In genomic region chr3:26970529-26970928, GRCm38 (mm10) we compare ENCODE assay signal across 12 mouse cellular contexts.
"Had no signal": no experiment of that assay in that cellular context is flagged by ENCODE, and none has a peak within 500 bp of the region (broad histone marks: within the 10 kb centered on the region; RNA-seq: fewer than 3 reads in every experiment).

No protein-coding gene starts in this region.

- H3K4me2 ChIP-seq: liver, embryonic 11.5 days; liver, embryonic 15.5 days; midbrain, embryonic 15.5 days; stomach, embryonic 15.5 days had no signal

- DNase-seq: lung, adult 2 months; lung, postnatal 4 days; right cerebral cortex, postnatal 14 days; thymus, adult 2 months; thymus, postnatal 36 days had no signal

- H3K36me3 ChIP-seq: limb, embryonic 10.5 days; liver, embryonic 15.5 days; midbrain, embryonic 10.5 days; midbrain, embryonic 15.5 days; stomach, embryonic 15.5 days had no signal

- H3K4me1 ChIP-seq: limb, embryonic 10.5 days; liver, embryonic 15.5 days; midbrain, embryonic 15.5 days; stomach, embryonic 15.5 days had no signal

- H3K27me3 ChIP-seq: liver, embryonic 15.5 days; midbrain, embryonic 15.5 days; stomach, embryonic 15.5 days had no signal

- H3K27ac ChIP-seq: limb, embryonic 10.5 days; liver, embryonic 15.5 days; midbrain, embryonic 10.5 days; midbrain, embryonic 15.5 days; stomach, embryonic 15.5 days had no signal

- H3K9ac ChIP-seq: liver, embryonic 15.5 days; midbrain, embryonic 15.5 days; stomach, embryonic 15.5 days had no signal

- H3K9me3 ChIP-seq: limb, embryonic 10.5 days; liver, embryonic 15.5 days; midbrain, embryonic 10.5 days; midbrain, embryonic 15.5 days; stomach, embryonic 15.5 days had no signal

- H3K4me3 ChIP-seq: limb, embryonic 10.5 days; liver, embryonic 15.5 days; midbrain, embryonic 10.5 days; midbrain, embryonic 15.5 days; stomach, embryonic 15.5 days had no signal

- ATAC-seq: lung, postnatal 0 days; midbrain, embryonic 15.5 days had no signal
